Mouse (Mus musculus) T-cell, adult 2 months (primary cell): ENCODE results near the gene Psrc1.

Source experiments
- DNase-seq: peaks from one replicate; pipeline ENCODE4 v3.0.0; 2022; ENCODE audit warnings: low spot score

Gene Psrc1

DNA sequence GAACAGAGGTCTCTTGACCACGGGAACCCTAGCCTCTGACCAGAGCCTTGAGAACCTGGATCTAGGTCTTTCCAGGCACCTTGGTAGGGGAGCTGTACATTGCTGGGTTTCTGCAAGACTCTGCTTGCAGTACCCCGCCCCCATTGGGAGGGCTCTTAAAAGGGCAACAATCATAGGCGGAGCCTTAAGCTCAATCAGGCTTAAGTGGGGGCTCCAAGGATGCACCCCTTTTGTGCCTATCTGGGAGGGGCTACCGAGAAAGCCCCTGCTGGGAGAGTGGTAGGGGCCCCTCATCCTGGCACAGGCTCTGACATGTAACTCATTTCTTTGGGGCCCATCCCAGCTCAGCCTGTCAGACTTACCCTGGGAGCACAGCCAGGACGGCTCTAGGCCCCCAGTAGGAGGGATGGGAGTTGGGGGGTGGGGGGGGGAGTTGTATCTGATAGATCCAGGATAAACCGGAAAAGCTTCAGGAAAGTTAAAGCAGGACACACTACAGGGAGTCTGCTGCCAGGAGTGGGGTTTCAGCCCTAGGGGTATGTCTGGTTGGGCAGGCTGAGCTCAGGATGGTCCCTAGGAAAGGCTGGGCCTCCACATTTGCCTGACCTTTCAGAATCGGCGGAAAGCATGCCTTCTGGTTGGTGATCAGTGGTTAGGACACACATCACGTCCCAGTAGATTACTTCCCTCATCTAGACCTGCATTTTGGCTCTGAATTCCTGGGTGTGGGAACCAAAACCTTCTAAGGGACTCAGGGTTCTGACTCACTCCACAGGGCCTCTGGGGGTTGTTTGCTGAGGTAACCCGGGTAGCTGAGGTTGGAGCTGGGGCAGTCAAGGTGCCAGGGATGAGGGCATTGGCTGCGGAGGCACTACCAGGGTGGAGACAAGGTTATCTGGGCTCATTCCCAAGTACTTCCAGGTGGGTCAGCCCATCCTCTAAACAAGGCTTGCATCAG, 40.5 kb downstream of the Psrc1 start:
- DNase-seq: peak; percentile 29

- DNase-seq: no peak
Measured at GRCm38 (mm10) chr3:108424944-108425623, 41.4 kb downstream of the Psrc1 start.

GRCm38 (mm10) chr3:108425624-108426018, 42.0 kb downstream of the Psrc1 start:
- DNase-seq: no peak

DNA sequence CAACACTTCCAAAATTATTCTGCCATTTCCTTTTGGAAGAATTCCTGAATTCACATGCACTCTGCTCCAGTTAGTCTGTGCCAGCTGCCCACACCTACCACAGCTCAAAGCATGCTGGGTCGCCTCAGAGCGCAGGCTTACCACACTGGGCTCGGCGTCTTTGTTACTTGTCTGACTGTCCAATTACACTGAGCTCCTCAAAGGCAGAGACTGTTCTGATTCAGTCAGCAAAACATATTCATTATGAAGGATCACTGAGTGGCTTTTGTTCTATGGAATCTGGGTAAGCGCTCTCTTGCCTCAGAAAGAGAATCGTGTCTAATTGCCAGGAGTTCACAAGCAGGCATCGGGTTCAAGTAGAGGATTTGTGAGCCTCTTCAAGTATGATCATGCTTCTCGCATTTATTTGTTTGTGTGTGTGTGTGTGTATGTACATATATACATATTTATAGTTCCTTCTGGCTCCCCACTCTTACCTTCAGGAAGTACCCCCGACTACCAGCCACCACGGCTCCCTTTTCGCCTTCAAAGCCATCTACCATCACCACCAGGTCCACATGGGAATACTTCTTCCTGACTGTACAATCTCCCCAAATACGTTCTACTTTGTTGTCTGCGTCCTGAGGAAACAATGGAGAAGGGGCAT, 49.0 kb downstream of the Psrc1 start:
- DNase-seq: no peak

DNA sequence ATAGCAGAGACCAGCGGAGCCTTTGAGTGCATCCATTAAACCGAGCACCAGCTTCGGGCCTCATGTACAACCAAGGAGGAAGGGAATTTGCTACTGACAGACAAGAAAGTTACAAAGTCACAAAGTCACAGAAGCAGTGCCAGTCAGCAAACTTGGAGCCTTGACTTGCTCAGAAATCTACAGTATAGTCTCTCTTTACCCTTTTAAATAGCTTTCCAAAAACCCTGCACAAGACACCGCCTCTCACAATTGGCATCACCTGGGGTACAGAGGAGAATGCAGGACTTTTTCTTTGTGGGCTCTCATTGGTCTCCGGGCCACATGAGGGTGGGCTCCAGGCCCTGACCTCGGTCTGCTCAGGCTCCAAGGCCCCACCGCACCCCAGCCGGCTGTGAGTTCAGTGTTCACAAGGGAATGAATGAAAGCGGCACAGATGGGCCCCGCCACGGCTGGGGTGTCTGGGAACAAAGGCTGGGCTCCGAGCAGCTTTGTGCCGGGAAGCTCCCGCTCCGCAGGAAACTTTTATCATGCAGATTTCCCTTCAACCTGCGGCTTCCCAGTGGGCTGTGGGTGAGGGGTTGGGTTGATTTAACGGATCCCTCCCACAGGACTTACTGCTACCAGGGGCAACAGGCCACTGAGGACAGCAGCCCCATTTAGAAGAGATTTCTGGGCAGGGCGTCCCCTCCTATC, 49.7 kb downstream of the Psrc1 start:
- no peak for DNase-seq

DNA sequence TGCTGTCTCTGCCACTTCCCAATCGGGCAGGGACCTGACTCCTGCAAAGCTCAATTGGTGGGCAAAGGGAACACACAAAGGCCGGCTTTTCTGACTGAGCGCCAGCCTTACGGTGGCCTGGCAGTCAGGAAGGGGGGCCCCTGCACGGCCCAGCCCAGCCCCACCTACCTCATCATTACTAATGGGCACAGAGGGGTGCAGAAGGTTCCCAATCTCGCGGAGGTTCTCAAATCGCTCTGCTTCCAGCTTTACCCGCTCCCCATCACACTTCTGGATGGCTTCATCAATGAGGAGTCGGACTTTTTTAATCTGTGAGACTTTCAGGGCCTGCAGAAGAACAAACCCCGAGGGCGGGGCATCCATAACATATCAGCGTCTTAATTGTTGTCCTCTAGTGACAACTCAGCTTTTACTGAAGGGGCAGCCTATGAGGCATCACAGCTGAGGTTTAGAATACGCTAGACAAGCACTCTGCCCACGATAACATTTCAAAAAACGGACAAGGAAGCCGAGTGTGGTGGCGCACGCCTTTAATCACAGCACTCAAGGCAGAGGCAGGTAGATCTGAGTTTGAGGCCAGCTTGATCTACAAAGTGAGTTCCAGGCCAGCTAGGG, 50.3 kb downstream of the Psrc1 start:
- DNase-seq: no peak

GRCm38 (mm10) chr3:108435701-108436379, 52.2 kb downstream of the Psrc1 start:
- DNase-seq: no peak

DNA sequence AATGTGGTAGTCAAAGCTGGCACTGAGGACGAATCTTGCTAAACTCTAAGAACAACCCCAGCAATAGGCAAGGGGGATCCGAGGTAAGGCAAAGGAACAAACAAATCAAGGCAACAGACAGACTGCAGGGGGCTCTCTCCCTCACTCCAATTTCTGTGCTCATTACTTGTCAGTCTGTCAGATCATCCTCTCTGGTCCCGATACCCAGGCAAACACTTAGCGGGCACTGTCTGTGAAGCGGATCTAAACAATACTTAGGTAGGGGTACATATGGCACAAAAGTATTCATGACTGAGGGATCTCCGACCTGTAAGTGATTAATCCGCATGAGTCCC, 52.7 kb downstream of the Psrc1 start:
- no peak for DNase-seq
